Mouse (Mus musculus): ENCODE measurements around the gene Atp6v0e2. TPM values are rescaled to one million over a fixed set of nuclear protein-coding genes. Genes with fewer than 3 reads are reported as not detected.
A peak's percentile ranks its signal among the peaks of the same experiment; 100 is the strongest.

Atp6v0e2 gene
- polyA plus RNA-seq, 2 experiments from 2014 or later = not detected

DNA sequence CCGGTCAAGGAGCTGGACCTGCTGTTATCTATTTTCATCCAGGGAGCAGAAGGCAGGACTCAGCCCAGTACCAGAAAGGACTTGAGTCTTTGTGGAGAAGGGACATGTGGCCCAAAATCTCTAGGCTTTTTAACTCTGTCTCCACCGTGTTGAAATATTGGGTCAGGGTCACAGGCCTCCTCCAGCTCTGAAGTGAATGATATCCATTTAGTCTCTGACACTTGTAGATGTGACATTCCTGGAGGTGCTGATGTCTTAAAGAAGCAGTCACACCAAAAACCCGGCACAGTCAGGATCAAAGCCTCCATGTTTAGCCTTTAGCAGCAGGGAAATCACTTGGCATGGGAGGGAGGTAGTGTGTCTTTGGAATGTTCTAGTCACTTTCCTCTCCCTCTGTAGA is 3.3 kb downstream of the Atp6v0e2 start:
- no peak for ATAC-seq

DNA sequence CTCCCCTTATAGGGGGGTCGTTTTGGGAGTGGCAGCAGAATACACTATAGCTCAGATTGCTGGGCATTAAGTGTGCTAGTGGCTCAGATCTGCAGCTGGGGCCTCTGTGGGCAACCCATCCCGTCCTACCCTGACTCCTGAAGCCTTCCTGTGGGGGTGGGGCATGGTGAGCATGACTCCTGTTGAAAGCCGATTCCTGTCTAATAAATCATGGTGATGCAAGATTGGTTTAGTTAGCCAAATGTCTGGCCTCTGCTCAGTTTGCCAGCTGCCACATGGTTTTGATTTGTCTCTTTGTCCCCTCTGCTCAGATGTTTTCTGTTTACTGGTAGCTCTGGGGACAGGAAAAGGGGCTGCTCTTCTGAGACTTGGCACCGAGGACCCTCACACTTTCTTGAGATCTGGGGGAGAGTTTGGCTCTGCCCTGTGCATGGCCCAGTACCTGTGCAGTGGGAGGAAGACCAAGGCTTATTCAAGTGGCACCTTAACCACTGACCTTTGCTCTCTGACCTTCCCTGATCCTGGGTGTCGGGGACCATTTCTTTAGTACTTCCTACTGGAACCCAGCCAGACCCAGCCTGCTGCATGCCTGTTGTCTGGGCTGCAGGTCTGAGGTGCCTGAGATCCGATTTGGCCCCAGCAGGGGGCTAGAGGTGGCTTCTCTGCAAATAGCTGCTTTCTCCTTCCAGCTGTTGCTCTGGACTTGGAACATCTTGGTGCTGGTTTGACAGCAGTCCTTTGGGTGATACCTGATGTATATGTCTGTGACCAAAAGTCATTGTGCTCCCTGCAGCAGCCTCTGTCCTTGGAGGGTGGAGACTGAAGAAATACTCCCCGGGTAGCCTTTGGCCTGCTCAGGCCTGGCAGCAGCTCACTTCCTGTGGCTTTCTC is 4.4 kb downstream of the Atp6v0e2 start:
- ATAC-seq = no peak

DNA sequence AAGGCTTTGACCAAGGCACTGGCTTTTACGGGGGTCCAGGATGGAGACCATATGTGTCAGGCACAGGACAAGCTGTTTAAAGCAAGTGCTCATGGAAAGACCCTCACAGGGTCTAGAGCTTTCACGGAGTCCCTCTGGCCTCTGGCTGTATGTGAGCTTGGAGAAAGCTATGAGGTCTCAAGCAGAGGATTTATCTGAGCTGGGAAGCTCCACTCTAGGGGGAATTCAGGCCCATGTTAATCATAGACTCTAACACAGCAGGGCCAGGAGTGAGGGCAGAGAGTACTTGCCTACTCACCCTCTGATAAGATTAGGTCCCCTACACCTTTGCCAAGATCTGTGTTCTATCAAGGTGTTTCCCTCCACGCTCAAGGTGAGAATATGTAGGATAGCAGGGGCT is 5.2 kb downstream of the Atp6v0e2 start:
- no peak for ATAC-seq

GRCm38 (mm10) chr6:48545251-48545650 is 7.8 kb downstream of the Atp6v0e2 start:
- ATAC-seq = no peak

DNA sequence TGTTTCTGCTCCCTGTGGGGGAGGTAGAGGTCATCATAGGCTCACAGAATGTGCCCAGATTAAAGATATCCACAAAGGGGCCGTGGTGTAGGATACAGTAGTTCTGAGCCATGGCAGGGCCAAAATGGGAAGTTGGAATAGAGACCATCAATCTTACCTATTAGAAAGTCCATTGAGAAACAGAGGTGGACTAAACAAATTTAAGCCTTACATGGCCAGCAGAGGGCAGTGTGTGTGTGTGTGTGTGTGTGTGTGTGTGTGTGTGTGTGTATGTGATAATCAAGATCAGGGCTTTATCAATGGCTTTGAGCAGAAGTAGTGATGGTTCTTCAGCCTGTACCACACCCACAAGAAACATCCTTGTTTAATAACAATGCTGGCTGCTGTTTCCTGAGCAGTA is 8.9 kb downstream of the Atp6v0e2 start:
- ATAC-seq = peak; percentile 45

GRCm38 (mm10) chr6:48546858-48547257 is 9.4 kb downstream of the Atp6v0e2 start:
- ATAC-seq = no peak

- no peak for ATAC-seq
These were observed 10.9 kb downstream of the Atp6v0e2 start for GRCm38 (mm10) chr6:48548314-48548713.

DNA sequence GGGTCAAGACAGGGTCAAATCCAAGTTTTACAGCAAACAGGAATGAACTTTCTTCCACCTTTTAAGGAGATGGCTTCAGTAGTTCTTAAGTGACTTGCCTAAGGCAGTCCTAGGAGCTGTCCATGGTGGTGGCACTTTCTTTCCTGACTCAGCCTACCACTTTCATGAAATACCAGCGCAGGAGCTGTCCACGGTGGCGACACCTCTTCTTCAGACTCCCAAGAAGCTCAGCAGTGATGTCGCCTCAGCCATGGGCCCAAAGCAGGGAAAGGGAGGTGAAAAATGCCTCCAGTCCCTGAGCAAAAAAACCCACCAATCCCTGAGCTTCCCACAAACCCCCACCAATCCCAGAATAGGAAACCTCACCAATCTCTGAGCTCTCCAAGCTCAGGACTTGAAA is 15.5 kb downstream of the Atp6v0e2 start:
- ATAC-seq = no peak

DNA sequence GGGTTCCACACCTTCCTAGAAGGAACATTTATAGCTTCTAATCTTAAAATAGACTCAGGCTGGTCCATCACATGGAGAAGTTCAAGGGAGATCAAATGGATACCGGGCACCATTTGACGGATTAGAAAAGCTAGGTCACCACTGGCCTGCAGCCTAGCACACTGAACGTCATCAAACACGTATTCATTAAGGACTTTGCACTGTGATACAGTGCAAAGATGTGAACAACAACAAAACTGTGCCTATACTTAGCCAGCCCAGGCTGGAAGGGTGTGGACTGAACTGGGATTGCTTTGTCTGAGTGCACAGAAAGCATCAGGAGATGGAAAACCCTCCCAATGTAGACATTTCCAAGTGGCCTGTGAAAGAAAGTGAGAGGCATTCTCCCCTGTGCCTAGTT is 16.4 kb downstream of the Atp6v0e2 start:
- no peak for ATAC-seq

GRCm38 (mm10) chr6:48554280-48555103 is 17.1 kb downstream of the Atp6v0e2 start, which contains the start of gene Lrrc61:
Lrrc61 (plus strand) TSS chr6:48554796.
- peak; percentile 96 for ATAC-seq

GRCm38 (mm10) chr6:48555104-48555890 is 17.9 kb downstream of the Atp6v0e2 start:
- peak; percentile 16 for ATAC-seq

GRCm38 (mm10) chr6:48555956-48556355 is 18.5 kb downstream of the Atp6v0e2 start:
- ATAC-seq = no peak

- ATAC-seq = no peak
These were observed 28.4 kb downstream of the Atp6v0e2 start for GRCm38 (mm10) chr6:48565693-48566310.

GRCm38 (mm10) chr6:48566312-48566711 is 28.9 kb downstream of the Atp6v0e2 start:
- no peak for ATAC-seq

GRCm38 (mm10) chr6:48568036-48568984 is 30.9 kb downstream of the Atp6v0e2 start:
- no peak for ATAC-seq

- ATAC-seq = peak; percentile 54
These were observed 31.8 kb downstream of the Atp6v0e2 start for GRCm38 (mm10) chr6:48569065-48569807.

DNA sequence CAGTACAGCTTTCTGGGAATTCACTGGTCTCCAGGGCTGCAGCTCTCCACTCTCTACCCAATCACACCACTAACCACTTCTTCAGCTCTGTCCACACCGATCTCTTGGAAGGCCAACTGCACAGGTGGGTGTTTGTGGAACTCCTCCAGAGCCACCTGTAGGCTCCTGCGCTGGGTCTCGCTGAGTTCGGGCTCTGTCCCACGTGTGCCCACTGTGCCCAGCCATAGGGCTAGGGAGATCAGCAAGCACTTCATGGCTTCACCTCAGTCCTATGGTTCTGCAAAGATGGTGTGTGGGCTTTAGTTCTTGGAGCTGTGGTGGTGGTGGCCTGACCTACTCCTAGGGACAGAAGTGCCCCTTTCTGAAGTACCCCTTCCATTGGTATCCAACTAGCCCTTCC is 34.6 kb downstream of the Atp6v0e2 start:
- ATAC-seq = no peak

DNA sequence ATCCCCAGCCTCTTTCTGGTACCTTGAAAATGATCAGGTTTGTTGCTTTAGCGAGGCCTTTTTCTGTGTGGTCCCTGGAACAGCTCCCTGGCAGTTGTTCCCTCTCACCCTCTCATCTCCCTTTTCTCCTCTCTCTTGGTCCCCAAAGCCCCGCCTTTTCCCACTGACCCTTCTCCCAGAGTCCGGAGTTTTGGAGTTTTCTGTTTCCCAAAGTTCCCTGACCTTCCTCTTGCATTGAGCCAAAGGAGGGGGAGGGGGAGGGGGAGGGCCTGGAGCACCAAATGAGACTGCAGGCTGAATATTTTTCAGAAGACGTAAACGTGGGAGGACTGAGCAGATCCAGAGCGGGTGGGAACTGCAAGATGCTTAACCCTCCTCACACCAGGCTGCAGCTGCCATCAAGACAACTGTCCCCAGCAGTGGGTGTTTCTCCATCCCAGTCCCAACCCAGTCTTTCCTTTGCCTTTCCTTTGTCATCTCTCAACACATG is 35.2 kb downstream of the Atp6v0e2 start, which contains the start of gene Rarres2:
TSS of gene Rarres2 (minus strand) at position 218 of the 490 bp plus-strand sequence.
- no peak for ATAC-seq

GRCm38 (mm10) chr6:48573280-48573679 is 35.9 kb downstream of the Atp6v0e2 start:
- ATAC-seq = no peak

GRCm38 (mm10) chr6:48573981-48574380 is 36.6 kb downstream of the Atp6v0e2 start:
- no peak for ATAC-seq
